Mouse (Mus musculus) liver, embryonic 14.5 days (tissue): ENCODE measurements around the gene Slc34a3. TPM values are rescaled to one million over a fixed set of nuclear protein-coding genes. Genes with fewer than 3 reads are reported as not detected.

ENCODE experiments used
- ATAC-seq: fragments of 200-750 bp; cut with Nextera tagmentation; 2 replicates; pipeline ENCODE4 v1.8.0; 2017; ENCODE audit warnings: moderate number of reproducible peaks, mild to moderate bottlenecking, moderate library complexity; ENCODE audit not compliant: insufficient read depth
- DNase-seq, 3 experiments: peaks; one replicate each; pipeline ENCODE4 v3.0.0-alpha.2; 2012 to 2013; ENCODE audit warnings: low read depth in 3 of 3, low spot score in 3 of 3
- H3K27ac ChIP-seq: fragments of 300-500 bp; sonication (generic); 2 replicates; pipeline ENCODE4 v1.5.1; 2014; ENCODE audit warnings: moderate library complexity, mild to moderate bottlenecking, control low read depth, inconsistent platforms
- H3K27me3 ChIP-seq: fragments of 300-500 bp; sonication (generic); 2 replicates; pipeline ENCODE4 v1.6.1; 2014; ENCODE audit warnings: mild to moderate bottlenecking, low read length, moderate library complexity; ENCODE audit not compliant: control insufficient read depth, insufficient read depth
- H3K36me3 ChIP-seq: fragments of 300-500 bp; sonication (generic); replicated peaks from 2 replicates; pipeline ENCODE4 v1.6.1; 2014; ENCODE audit warnings: low read depth; ENCODE audit not compliant: control insufficient read depth, insufficient read depth
- H3K4me1 ChIP-seq, 2 experiments: fragments of 200-500 bp in 1 of 2; fragments of 300-500 bp in 1 of 2; sonication (generic) in 1 of 2; replicated peaks; 2 replicates each; pipeline ENCODE4 v1.6.1; 2012 to 2014; ENCODE audit warnings: antibody characterized with exemption in 1 of 2, inconsistent platforms in 1 of 2, low read length in 1 of 2; ENCODE audit not compliant: control insufficient read depth in 2 of 2, insufficient read depth in 2 of 2
- H3K4me2 ChIP-seq: fragments of 300-500 bp; sonication (generic); 2 replicates; pipeline ENCODE4 v1.6.1; 2014; ENCODE audit warnings: low read depth, mild to moderate bottlenecking, control low read depth, moderate library complexity
- H3K4me3 ChIP-seq, 2 experiments: fragments of 200-500 bp in 1 of 2; fragments of 300-500 bp in 1 of 2; sonication (generic) in 1 of 2; 2 replicates each; pipeline ENCODE4 v1.5.1; 2012 to 2014; ENCODE audit warnings: low read depth in 2 of 2, low read length in 2 of 2, mild to moderate bottlenecking in 2 of 2, control low read depth in 1 of 2, inconsistent platforms in 1 of 2, moderate library complexity in 1 of 2; ENCODE audit not compliant: insufficient read depth in 1 of 2
- H3K9ac ChIP-seq: fragments of 300-500 bp; sonication (generic); replicated peaks from 2 replicates; pipeline ENCODE4 v1.6.1; 2014; ENCODE audit warnings: mild to moderate bottlenecking, control low read depth, moderate library complexity
- H3K9me3 ChIP-seq: fragments of 300-500 bp; sonication (generic); 2 replicates; pipeline ENCODE4 v1.6.1; 2016; ENCODE audit warnings: low read length, mixed read lengths; ENCODE audit not compliant: control insufficient read depth
- CTCF ChIP-seq: IDR thresholded peaks from 2 replicates; pipeline ENCODE4 v1.5.1; 2016; ENCODE audit warnings: antibody characterized with exemption, low read depth, control low read depth
- EP300 ChIP-seq: IDR thresholded peaks from 2 replicates; pipeline ENCODE4 v1.6.1; 2016; ENCODE audit warnings: antibody characterized with exemption, low read depth
- WGBS: fragments of 180-500 bp; shearing (Covaris S2); extraction: QIAGEN DNeasy Blood & Tissue Kit; methylation state at CpG from one replicate; pipeline ENCODE4 v1.1.7; 2014; ENCODE audit not compliant: insufficient replicate concordance; 5-methylcytosine and 5-hydroxymethylcytosine counted together
- polyA plus RNA-seq, 2 experiments: library from polyadenylated mRNA; depleted of rRNA in 1 of 2; stranded (reverse) in 1 of 2; unstranded in 1 of 2; fragments of >200 nt; fragmentation: Nextera tagmentation in 1 of 2; extraction: Ambion mirVana in 1 of 2; gene quantifications; 2 replicates each; pipeline versions ENCODE4 v1.2.1 to v1.2.3; 2012 to 2014

Gene Slc34a3
- polyA plus RNA-seq, 2 experiments, result 0.01 TPM; not detected in 1

GRCm38 (mm10) chr2:25267746-25268309 lies 33.7 kb upstream of the Slc34a3 start:
- 70% methylated on average over 4 of the region's 4 CpGs for WGBS
- TF ChIP-seq CTCF (no peak), EP300 (no peak)
- Histone ChIP-seq H3K9me3 (no peaks in the 10 kb centered on the region), H3K27me3 (no peaks in the 10 kb centered on the region), H3K4me1 (peaks cover 17 to 38% of the 10 kb centered on the region in 2 experiments), H3K9ac (no peak overlapping the region), H3K27ac (no peak overlapping the region), H3K4me2 (no peak overlapping the region), H3K4me3 (no peak overlapping the region), H3K36me3 (peaks cover 15% of the 10 kb centered on the region)
- DNase-seq, result no peak
- ATAC-seq, result no peak

GRCm38 (mm10) chr2:25267241-25267640 lies 33.1 kb upstream of the Slc34a3 start:
- TF ChIP-seq CTCF (no peak), EP300 (no peak)
- H3K27me3 ChIP-seq, result no peaks in the 10 kb centered on the region
- no peak overlapping the region for H3K4me2 ChIP-seq
- H3K27ac ChIP-seq, result no peak overlapping the region; the same call in 1 of the 2 replicates
- H3K9me3 ChIP-seq, result no peaks in the 10 kb centered on the region
- H3K4me1 ChIP-seq, result peaks cover 17 to 38% of the 10 kb centered on the region in 2 experiments
- no peak overlapping the region for H3K9ac ChIP-seq
- no peak for DNase-seq
- no peak overlapping the region for H3K4me3 ChIP-seq
- no peak for ATAC-seq
- peaks cover 15% of the 10 kb centered on the region for H3K36me3 ChIP-seq

- no peak for TF ChIP-seq CTCF
- TF ChIP-seq EP300, result no peak
- no peaks in the 10 kb centered on the region for H3K27me3 ChIP-seq
- peaks cover 15% of the 10 kb centered on the region for H3K36me3 ChIP-seq
- H3K4me2 ChIP-seq, result peak overlapping the region; percentile 54
- DNase-seq (no peak), ATAC-seq (no peak)
- no peak overlapping the region for H3K27ac ChIP-seq
- H3K4me3 ChIP-seq, result no peak overlapping the region
- WGBS, result 44% methylated on average over 2 of the region's 2 CpGs
- no peaks in the 10 kb centered on the region for H3K9me3 ChIP-seq
- H3K9ac ChIP-seq, result no peak overlapping the region
- H3K4me1 ChIP-seq, result peaks cover 17 to 42% of the 10 kb centered on the region in 2 experiments
Measured at GRCm38 (mm10) chr2:25266720-25267119, 32.6 kb upstream of the Slc34a3 start.

GRCm38 (mm10) chr2:25265897-25266656 lies 31.9 kb upstream of the Slc34a3 start:
- H3K4me2 ChIP-seq, result peak overlapping the region; percentile 54
- H3K4me1 ChIP-seq, result peaks cover 17 to 40% of the 10 kb centered on the region in 2 experiments
- TF ChIP-seq EP300 (no peak), CTCF (no peak)
- peak overlapping the region; percentile 7 to 8; a peak in 1 of 4 replicates for H3K4me3 ChIP-seq
- no peaks in the 10 kb centered on the region for H3K9me3 ChIP-seq
- DNase-seq (no peak), ATAC-seq (no peak)
- no peak overlapping the region for H3K27ac ChIP-seq
- no peaks in the 10 kb centered on the region for H3K27me3 ChIP-seq
- peaks cover 15% of the 10 kb centered on the region for H3K36me3 ChIP-seq
- peak overlapping the region; percentile 36 for H3K9ac ChIP-seq
- 43% methylated on average over 6 of the region's 6 CpGs for whole genome bisulfite sequencing

- Histone ChIP-seq H3K27me3 (no peaks in the 10 kb centered on the region), H3K9me3 (no peaks in the 10 kb centered on the region), H3K9ac (no peak overlapping the region), H3K4me3 (no peak overlapping the region), H3K4me1 (peaks cover 13 to 35% of the 10 kb centered on the region in 2 experiments), H3K4me2 (peak overlapping the region; percentile 99), H3K27ac (no peak overlapping the region), H3K36me3 (peaks cover 9% of the 10 kb centered on the region)
- 63% methylated on average over 3 of the region's 3 CpGs for WGBS
- ATAC-seq (no peak), DNase-seq (no peak)
- TF ChIP-seq CTCF, result no peak
- no peak for TF ChIP-seq EP300
Measured at GRCm38 (mm10) chr2:25264851-25265250, 30.7 kb upstream of the Slc34a3 start.
